Mouse (Mus musculus) ES-Bruce4 (cell line): Measurements from ENCODE around the gene Sh3bp5.

Source experiments
- CTCF ChIP-seq: IDR thresholded peaks from one replicate; pipeline ENCODE4 v1.8.1; 2011; ENCODE audit warnings: low read depth, low read length
- EP300 ChIP-seq: IDR thresholded peaks from 2 replicates; pipeline ENCODE4 v1.6.1; 2011; ENCODE audit warnings: low read depth, low read length; ENCODE audit not compliant: insufficient read depth
- POLR2A ChIP-seq: IDR thresholded peaks from one replicate; pipeline ENCODE4 v1.8.1; 2011; ENCODE audit warnings: low read length; ENCODE audit not compliant: insufficient read depth

DNA sequence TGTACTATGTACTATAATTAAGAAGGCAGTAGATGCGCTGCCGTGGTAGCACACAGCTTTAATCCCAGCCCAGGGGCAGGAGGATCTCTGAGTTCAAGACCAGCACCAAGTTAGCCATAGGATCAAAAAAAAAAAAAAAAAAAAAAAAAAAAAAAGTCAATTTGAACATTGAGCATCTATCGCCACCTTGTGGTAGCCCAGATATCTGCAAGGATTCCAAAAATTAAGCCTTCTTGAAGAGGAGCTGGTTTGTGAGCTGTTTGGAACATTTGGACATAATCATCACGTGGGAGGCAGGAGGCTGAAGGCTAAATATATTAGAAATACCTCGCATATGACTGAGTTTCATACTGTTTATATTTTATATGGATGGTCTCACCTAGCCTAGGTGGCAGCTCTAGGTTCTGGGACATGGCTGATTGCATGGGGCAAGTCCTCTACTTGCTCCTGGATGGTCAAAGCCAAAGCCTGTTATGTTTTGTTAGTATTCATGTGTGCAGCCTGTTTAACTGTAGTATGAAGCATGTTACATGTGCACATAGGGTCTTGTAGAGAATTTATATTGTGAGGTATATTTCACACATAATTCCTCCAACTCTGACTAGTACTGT lies 36.7 kb upstream of the Sh3bp5 start:
- TF ChIP-seq POLR2A (no peak), CTCF (no peak), EP300 (no peak)
